Mouse (Mus musculus) heart, adult 18-20 months (tissue): ENCODE measurements at regions not wholly inside any gene's neighbourhood (a gene's known extent, or its start where the extent isn't known, plus 50 kb on each side); places are given as distances from the start of the nearest gene placed in this dataset.

Experiments
- DNase-seq, 2 experiments: peaks; one replicate each; pipeline ENCODE4 v3.0.0; 2021 to 2022; ENCODE audit warnings: mixed read lengths in 1 of 2

DNA sequence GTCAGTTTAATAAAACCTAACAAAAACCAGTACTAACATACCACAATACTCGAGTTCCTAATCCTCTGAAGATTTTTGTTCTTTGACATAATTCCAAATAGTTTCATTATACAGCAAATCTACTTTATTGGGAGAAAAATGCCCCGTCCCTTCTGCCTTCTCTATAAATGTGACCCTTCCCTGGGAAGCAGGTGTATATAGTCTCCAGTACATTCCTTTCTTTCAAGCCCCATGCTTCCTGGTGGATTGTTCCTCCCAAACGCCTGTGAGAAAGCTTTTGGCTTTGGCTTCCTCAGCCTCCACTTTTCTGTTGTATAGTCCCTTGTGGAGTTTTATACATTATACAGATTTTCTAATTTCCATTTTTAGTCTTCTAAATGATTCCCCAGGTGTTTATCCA lies 1001.8 kb upstream of the Tenm3 start:
- DNase-seq: no peak

- no peak for DNase-seq
Measured at GRCm38 (mm10) chr8:49831970-49832369, 988.2 kb upstream of the Tenm3 start.

- DNase-seq: peak; percentile 3 to 35
Measured at GRCm38 (mm10) chr8:49829345-49829744, 985.6 kb upstream of the Tenm3 start.

DNA sequence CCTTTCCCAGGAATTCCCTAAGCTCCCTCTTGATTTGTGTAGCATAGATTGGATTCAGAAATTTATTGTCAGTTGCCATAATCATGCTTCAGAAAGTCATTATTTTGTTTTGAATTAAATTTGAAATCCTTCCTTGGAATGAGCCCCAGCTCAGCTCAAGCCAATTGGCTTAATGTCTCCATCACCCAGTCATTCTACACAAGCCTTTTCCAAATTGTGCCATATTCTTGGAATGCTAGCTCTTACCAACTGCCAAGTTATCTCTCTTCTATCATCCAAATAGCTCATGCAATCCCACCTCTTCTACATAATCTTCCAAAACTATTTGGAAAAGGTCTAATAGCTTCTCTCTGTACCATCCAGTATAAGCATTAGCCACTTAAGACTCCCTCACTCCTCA lies 982.5 kb upstream of the Tenm3 start:
- no peak for DNase-seq

DNA sequence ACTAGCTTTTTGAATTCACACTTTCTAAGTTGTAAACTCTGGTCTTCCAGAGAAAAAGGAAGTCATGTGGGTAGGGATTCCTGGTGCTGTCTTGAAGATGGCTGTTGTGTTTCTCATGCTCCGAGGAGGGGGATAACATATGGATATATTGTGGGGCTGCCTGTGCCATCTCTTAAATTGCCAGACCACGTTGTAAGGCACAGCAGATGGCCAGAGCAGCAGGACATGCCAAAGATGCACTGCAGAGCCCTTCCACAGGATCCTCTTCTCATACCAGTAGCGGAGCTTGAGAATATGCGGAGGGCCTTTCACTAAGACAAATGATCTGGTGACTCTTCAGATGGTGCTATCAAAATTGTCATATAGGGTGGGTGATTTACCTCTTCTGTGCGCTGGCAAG lies 981.2 kb upstream of the Tenm3 start:
- no peak for DNase-seq

GRCm38 (mm10) chr8:49822791-49823190 lies 979.0 kb upstream of the Tenm3 start:
- no peak for DNase-seq

DNA sequence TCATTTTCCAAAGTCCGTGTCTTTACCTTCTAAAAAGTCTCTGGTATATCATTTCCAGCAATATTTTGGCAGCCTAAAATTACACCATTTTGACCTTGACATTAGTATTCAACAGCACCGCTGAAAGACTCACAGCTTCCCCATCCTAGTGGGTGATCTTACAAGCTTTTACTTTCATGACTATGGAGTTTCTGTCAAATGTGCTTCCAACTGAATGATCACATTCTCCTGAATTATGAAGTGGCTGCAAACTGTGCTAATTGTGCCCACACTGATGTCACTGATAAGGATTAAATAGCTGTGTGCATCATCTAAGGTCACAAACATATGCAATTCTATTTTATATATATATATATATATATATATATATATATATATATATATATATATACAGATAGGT lies 955.5 kb upstream of the Tenm3 start:
- no peak for DNase-seq

GRCm38 (mm10) chr8:49796741-49797140 lies 953.0 kb upstream of the Tenm3 start:
- DNase-seq: no peak

- DNase-seq: no peak
Measured at GRCm38 (mm10) chr8:49794491-49794890, 950.7 kb upstream of the Tenm3 start.

GRCm38 (mm10) chr8:49769829-49770228 lies 926.1 kb upstream of the Tenm3 start:
- no peak for DNase-seq

- DNase-seq: no peak
Measured at GRCm38 (mm10) chr8:49738043-49738442, 894.3 kb upstream of the Tenm3 start.

DNA sequence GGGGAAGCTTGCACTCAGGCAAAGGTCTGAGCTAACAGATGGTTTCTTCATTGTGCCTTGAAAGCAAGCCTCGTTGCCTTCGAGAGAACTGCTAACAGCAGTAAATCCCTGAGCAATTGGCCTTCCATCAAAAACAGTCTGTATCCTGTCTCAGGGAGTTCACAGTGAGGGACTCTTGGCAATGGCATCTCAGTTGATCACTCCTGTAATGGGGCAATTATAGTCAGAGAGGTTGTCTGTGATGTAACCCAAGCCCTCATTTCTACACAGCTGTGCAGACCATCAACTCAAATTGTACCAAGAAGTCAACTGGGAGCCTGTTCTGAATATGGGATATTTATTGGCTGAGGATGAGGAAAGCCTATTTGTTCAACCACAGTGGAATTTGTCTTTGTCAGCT lies 885.4 kb upstream of the Tenm3 start:
- no peak for DNase-seq

DNA sequence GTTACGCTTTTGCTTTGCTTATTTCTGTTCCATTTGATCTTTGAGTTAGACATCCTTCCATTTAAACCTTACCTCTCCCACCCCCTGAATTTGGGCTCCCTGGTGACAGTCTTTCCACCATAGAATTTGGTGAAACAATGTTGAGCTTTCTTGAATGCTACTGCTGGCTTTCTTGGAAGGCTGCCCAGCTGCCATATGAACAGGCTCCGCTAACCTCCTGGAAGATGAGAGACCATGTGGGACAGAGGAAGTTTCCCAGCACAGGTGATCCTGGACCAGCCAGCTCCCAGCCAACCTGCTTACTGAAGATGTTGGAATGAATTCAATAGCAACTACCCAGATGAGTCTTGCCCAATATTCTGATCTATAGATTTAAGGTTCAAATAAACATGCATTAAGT lies 868.6 kb upstream of the Tenm3 start:
- no peak for DNase-seq

GRCm38 (mm10) chr8:49708701-49709100 lies 865.0 kb upstream of the Tenm3 start:
- no peak for DNase-seq

DNA sequence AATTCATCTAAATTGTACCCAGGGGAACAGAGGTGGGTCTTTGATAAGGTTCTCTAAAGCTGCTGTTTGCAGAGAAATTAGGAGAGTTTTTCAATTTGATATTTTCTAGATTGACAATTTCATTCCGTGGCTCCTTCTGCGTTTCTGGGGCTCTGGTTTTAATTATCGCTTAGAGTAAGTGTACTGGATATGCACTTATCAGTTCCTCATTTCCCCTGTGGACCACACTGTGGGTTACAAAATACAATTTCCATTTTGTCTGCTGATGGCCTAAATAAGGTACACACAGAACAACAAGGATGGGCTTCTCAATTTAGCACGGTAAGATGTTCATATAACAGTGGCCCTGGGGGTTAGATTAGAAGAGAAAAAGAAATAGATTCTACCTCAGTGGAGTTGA lies 855.3 kb upstream of the Tenm3 start:
- no peak for DNase-seq

- no peak for DNase-seq
Measured at GRCm38 (mm10) chr8:49696709-49697108, 853.0 kb upstream of the Tenm3 start.
